Mouse (Mus musculus): ENCODE data around the gene Gpr162. TPM values are rescaled to one million over a fixed set of nuclear protein-coding genes. Genes with fewer than 3 reads are reported as not detected.
A peak's percentile ranks its signal among the peaks of the same experiment; 100 is the strongest.

Gene Gpr162
- polyA plus RNA-seq, 1 experiment, result 163 TPM

DNA sequence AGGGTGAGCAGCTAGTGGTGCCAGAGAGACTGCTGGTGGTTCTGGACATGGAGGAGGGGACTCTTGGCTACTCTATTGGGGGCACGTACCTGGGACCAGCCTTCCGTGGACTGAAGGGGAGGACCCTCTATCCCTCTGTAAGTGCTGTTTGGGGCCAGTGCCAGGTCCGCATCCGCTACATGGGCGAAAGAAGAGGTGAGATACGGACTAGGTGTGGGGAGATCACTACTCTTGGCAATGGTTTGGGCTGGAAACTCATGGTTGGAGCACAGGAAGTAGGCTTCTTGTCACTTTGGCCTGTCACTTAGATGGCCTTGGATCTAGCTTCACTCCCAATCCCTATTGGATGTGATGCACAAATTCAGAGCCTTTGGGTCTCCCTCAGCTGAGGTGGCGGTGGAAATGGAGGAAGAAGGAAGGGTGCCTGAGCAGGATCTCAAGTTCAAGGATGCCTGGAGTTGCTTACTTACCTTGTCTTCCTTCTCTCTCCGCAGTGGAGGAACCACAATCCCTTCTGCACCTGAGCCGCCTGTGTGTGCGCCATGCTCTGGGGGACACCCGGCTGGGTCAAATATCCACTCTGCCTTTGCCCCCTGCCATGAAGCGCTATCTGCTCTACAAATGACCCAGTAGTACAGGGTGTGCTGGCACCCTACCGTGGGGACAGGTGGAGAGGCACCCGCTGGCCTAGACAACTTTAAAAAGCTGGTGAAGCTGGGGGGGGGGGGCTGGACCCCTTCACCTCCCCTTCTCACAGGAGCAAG lies 53.8 kb downstream of the Gpr162 start:
- Histone ChIP-seq H3K27ac (ENCODE audit: insufficient read depth, low read length) (no peak overlapping the region), H3K4me1 (ENCODE audit: control insufficient read depth, insufficient read depth, low read length) (peaks cover 7% of the 10 kb centered on the region; the same call in 1 of the 2 replicates)

DNA sequence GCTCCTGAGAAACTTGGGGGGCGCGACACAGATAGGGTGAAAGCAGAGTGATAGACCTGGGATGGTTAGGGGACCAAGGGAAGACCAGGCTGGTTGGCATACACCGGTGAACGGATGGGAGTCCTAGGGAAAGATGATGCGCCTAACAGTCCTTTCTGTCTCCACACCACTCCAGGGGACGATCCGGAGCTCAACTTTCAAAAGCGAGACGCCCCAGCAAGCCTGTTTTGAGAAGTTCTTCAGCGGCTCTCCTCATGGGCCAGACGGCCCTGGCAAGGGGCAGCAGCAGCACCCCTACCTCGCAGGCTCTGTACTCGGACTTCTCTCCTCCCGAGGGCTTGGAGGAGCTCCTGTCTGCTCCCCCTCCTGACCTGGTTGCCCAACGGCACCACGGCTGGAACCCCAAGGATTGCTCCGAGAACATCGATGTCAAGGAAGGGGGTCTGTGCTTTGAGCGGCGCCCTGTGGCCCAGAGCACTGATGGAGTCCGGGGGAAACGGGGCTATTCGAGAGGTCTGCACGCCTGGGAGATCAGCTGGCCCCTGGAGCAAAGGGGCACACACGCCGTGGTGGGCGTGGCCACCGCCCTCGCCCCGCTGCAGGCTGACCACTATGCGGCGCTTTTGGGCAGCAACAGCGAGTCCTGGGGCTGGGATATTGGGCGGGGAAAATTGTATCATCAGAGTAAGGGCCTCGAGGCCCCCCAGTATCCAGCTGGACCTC lies 54.6 kb downstream of the Gpr162 start:
- H3K4me3 ChIP-seq (ENCODE audit: insufficient read depth, low read length), result peak overlapping the region; percentile 37
- H3K4me1 ChIP-seq (ENCODE audit: control insufficient read depth, insufficient read depth, low read length), result peaks cover 7% of the 10 kb centered on the region; the same call in 1 of the 2 replicates
- TF ChIP-seq CTCF (IDR thresholded peaks at IDR 0.05; ENCODE audit: extremely low read depth, insufficient read depth, low read length), result peak; percentile 38
- no peak for TF ChIP-seq POLR2A (IDR thresholded peaks at IDR 0.05; ENCODE audit: extremely low read depth, insufficient read depth, low read length)
- peak overlapping the region; percentile 41 for H3K27ac ChIP-seq (ENCODE audit: insufficient read depth, low read length)

More for the DNA sequence above, 53.8 kb downstream of the Gpr162 start:
- peak overlapping the region; percentile 37; the same call in 1 of the 2 replicates for H3K4me3 ChIP-seq (ENCODE audit: insufficient read depth, low read length)
- TF ChIP-seq POLR2A (IDR thresholded peaks at IDR 0.05; ENCODE audit: extremely low read depth, insufficient read depth, low read length), result 0 out of 2 replicates have a peak, but pooled peaks have one; percentile 20
- no peak for TF ChIP-seq CTCF (IDR thresholded peaks at IDR 0.05; ENCODE audit: extremely low read depth, insufficient read depth, low read length)

Other genes starting within 250 kb of the Gpr162 start
- 0.29 and 0.34 TPM in 2 replicates for gene C1s2, start 227.9 kb downstream of the Gpr162 start, polyA plus RNA-seq (2012; rRNA removed)
- 45.3 and 47.6 TPM in 2 replicates for gene Lpcat3, start 201.0 kb downstream of the Gpr162 start, polyA plus RNA-seq (2012; rRNA removed)
- gene Emg1, start 151.8 kb downstream of the Gpr162 start, polyA plus RNA-seq (2012; rRNA removed), result 57.3 and 58.3 TPM in 2 replicates
- gene Phb2, start 151.6 kb downstream of the Gpr162 start, polyA plus RNA-seq (2012; rRNA removed), result 104 and 105 TPM in 2 replicates
- gene Ptpn6, start 125.3 kb downstream of the Gpr162 start, polyA plus RNA-seq (2012; rRNA removed), result 6.3 and 6.5 TPM in 2 replicates
- 340 and 352 TPM in 2 replicates for gene Grcc10, start 122.6 kb downstream of the Gpr162 start, polyA plus RNA-seq (2012; rRNA removed)
- not detected in 2 replicates for gene Gm45234, start 108.0 kb downstream of the Gpr162 start, polyA plus RNA-seq (2012; rRNA removed)
- 60.7 and 63.3 TPM in 2 replicates for gene Atn1, start 107.5 kb downstream of the Gpr162 start, polyA plus RNA-seq (2012; rRNA removed)
- gene Eno2, start 94.3 kb downstream of the Gpr162 start, polyA plus RNA-seq (2012; rRNA removed), result 741 and 755 TPM in 2 replicates
- gene Lrrc23, start 84.3 kb downstream of the Gpr162 start, polyA plus RNA-seq (2012; rRNA removed), result 2.4 and 5.0 TPM in 2 replicates
- gene Spsb2, start 55.3 kb downstream of the Gpr162 start, polyA plus RNA-seq (2012; rRNA removed), result 4.4 and 4.8 TPM in 2 replicates
- 1,059 and 1,064 TPM in 2 replicates for gene Tpi1, start 49.7 kb downstream of the Gpr162 start, polyA plus RNA-seq (2012; rRNA removed)
- gene Usp5, start 34.5 kb downstream of the Gpr162 start, polyA plus RNA-seq (2012; rRNA removed), result 151 and 152 TPM in 2 replicates
- gene Cdca3, start 34.4 kb downstream of the Gpr162 start, polyA plus RNA-seq (2012; rRNA removed), result 2.3 and 2.4 TPM in 2 replicates
- 0.17 and 0.25 TPM in 2 replicates for gene Gnb3, start 23.7 kb downstream of the Gpr162 start, polyA plus RNA-seq (2012; rRNA removed)
- 59.6 and 66.5 TPM in 2 replicates for gene P3h3, start 6.2 kb downstream of the Gpr162 start, polyA plus RNA-seq (2012; rRNA removed)
- gene Cd4, start 24.2 kb upstream of the Gpr162 start, polyA plus RNA-seq (2012; rRNA removed), result 1.1 and 4.7 TPM in 2 replicates
- 5.1 and 6.5 TPM in 2 replicates for gene Lag3, start 47.7 kb upstream of the Gpr162 start, polyA plus RNA-seq (2012; rRNA removed)
- gene Ptms, start 56.1 kb upstream of the Gpr162 start, polyA plus RNA-seq (2012; rRNA removed), result 1,375 and 1,380 TPM in 2 replicates
- 732 and 737 TPM in 2 replicates for gene Mlf2, start 67.4 kb upstream of the Gpr162 start, polyA plus RNA-seq (2012; rRNA removed)
- gene Cops7a, start 101.6 kb upstream of the Gpr162 start, polyA plus RNA-seq (2012; rRNA removed), result 279 and 280 TPM in 2 replicates
- gene Pianp, start 132.7 kb upstream of the Gpr162 start, polyA plus RNA-seq (2012; rRNA removed), result 157 and 164 TPM in 2 replicates
- gene Zfp384, start 145.2 kb upstream of the Gpr162 start, polyA plus RNA-seq (2012; rRNA removed), result 46.9 and 51.6 TPM in 2 replicates
- 69.7 and 78.6 TPM in 2 replicates for gene Ing4, start 175.8 kb upstream of the Gpr162 start, polyA plus RNA-seq (2012; rRNA removed)
- 17.3 and 19.4 TPM in 2 replicates for gene Acrbp, start 185.7 kb upstream of the Gpr162 start, polyA plus RNA-seq (2012; rRNA removed)
- gene Lpar5, start 203.9 kb upstream of the Gpr162 start, polyA plus RNA-seq (2012; rRNA removed), result 1.0 and 1.3 TPM in 2 replicates
- gene Chd4, start 232.0 kb upstream of the Gpr162 start, polyA plus RNA-seq (2012; rRNA removed), result 79.0 and 80.7 TPM in 2 replicates

Measured in cortical plate, adult 2 months (tissue).